Mouse (Mus musculus) stomach, embryonic 16.5 days (tissue): ENCODE measurements around the gene Mybphl. TPM values are rescaled to one million over a fixed set of nuclear protein-coding genes. Genes with fewer than 3 reads are reported as not detected.

Experiments used
- ATAC-seq: fragments of 200-750 bp; cut with Nextera tagmentation; 2 replicates; pipeline ENCODE4 v1.8.0; 2017; ENCODE audit warnings: moderate number of reproducible peaks, moderate TSS enrichment; ENCODE audit not compliant: insufficient read depth, low FRiP score
- H3K27ac ChIP-seq: fragments of 300-500 bp; sonication (generic); 2 replicates; pipeline ENCODE4 v1.5.1; 2014; ENCODE audit warnings: low read length
- H3K27me3 ChIP-seq: fragments of 300-500 bp; sonication (generic); 2 replicates; pipeline ENCODE4 v1.6.1; 2014; ENCODE audit warnings: low read length, control low read depth, mixed read lengths; ENCODE audit not compliant: control insufficient read depth, insufficient read depth
- H3K36me3 ChIP-seq: fragments of 300-500 bp; sonication (generic); 2 replicates; pipeline ENCODE4 v1.6.1; 2014; ENCODE audit warnings: low read length; ENCODE audit not compliant: control insufficient read depth, insufficient read depth
- H3K4me1 ChIP-seq: fragments of 300-500 bp; sonication (generic); 2 replicates; pipeline ENCODE4 v1.6.1; 2014; ENCODE audit warnings: low read length, control low read depth, mixed read lengths; ENCODE audit not compliant: control insufficient read depth, insufficient read depth
- H3K4me2 ChIP-seq: fragments of 300-500 bp; sonication (generic); 2 replicates; pipeline ENCODE4 v1.6.1; 2014; ENCODE audit warnings: low read depth, low read length, mixed read lengths
- H3K4me3 ChIP-seq: fragments of 300-500 bp; sonication (generic); replicated peaks from 2 replicates; pipeline ENCODE4 v1.5.1; 2014; ENCODE audit warnings: mild to moderate bottlenecking, low read length
- H3K9ac ChIP-seq: fragments of 300-500 bp; sonication (generic); 2 replicates; pipeline ENCODE4 v1.6.1; 2014; ENCODE audit warnings: low read length
- H3K9me3 ChIP-seq: fragments of 300-500 bp; sonication (generic); replicated peaks from 2 replicates; pipeline ENCODE4 v1.6.1; 2016; ENCODE audit warnings: low read length, control low read depth; ENCODE audit not compliant: control insufficient read depth
- WGBS: fragments of 180-500 bp; shearing (Covaris S2); extraction: QIAGEN DNeasy Blood & Tissue Kit; methylation state at CpG from one replicate; pipeline ENCODE4 v1.1.7; 2014; 5-methylcytosine and 5-hydroxymethylcytosine counted together
- polyA plus RNA-seq: library from polyadenylated mRNA; unstranded; fragments of >200 nt; fragmentation: Nextera tagmentation; extraction: Ambion mirVana; gene quantifications from 2 replicates; pipeline ENCODE4 v1.2.1, GENCODE M21; 2015

Mybphl gene
- polyA plus RNA-seq, 1 experiment from 2014 or later, result not detected

GRCm38 (mm10) chr3:108424944-108425623 lies 60.4 kb downstream of the Mybphl start:
- Histone ChIP-seq H3K27ac (peak overlapping the region; percentile 58), H3K4me3 (no peak overlapping the region), H3K36me3 (peaks cover 24% of the 10 kb centered on the region), H3K4me1 (peaks cover 21% of the 10 kb centered on the region), H3K9me3 (no peaks in the 10 kb centered on the region), H3K9ac (no peak overlapping the region), H3K27me3 (no peaks in the 10 kb centered on the region), H3K4me2 (no peak overlapping the region)
- ATAC-seq, result no peak
- 79% methylated on average over 7 of the region's 7 CpGs for WGBS

DNA sequence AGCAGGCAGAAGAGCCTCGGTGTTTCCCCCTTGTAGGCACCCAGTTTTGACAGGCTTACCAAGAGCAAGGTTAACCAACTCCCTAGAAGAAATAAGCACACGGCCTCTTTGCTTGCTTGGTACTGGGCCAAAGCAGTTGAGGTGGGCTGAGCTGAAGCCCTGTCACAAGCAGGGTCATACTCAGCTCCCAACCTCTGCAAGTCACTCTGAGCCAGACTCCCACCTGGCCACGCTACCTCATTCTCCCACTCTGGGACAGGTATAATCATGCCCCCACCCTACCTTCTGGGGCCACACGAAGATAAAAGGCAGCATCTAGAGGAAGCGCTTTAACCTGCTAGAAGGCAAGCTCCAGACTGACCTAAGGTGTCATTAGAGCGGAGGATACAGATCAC lies 60.9 kb downstream of the Mybphl start:
- no peak for ATAC-seq
- H3K4me2 ChIP-seq, result no peak overlapping the region
- H3K9ac ChIP-seq, result no peak overlapping the region
- no peaks in the 10 kb centered on the region for H3K9me3 ChIP-seq
- peak overlapping the region; percentile 58; the same call in 1 of the 2 replicates for H3K27ac ChIP-seq
- H3K36me3 ChIP-seq, result peaks cover 24% of the 10 kb centered on the region
- no peaks in the 10 kb centered on the region for H3K27me3 ChIP-seq
- H3K4me3 ChIP-seq, result no peak overlapping the region
- WGBS, result 78% methylated on average over 6 of the region's 6 CpGs
- peaks cover 21% of the 10 kb centered on the region for H3K4me1 ChIP-seq

Other genes starting within 250 kb of the Mybphl start
- gene Gnai3, start 218.8 kb upstream of the Mybphl start, polyA plus RNA-seq, result 177 and 182 TPM in 2 replicates
- gene Gpr61, start 210.0 kb upstream of the Mybphl start, polyA plus RNA-seq, result 0.15 and 0.20 TPM in 2 replicates
- gene Amigo1, start 178.6 kb upstream of the Mybphl start, polyA plus RNA-seq, result 2.4 and 3.1 TPM in 2 replicates
- 4.3 and 4.4 TPM in 2 replicates for gene Cyb561d1, start 163.7 kb upstream of the Mybphl start, polyA plus RNA-seq
- gene Atxn7l2, start 154.0 kb upstream of the Mybphl start, polyA plus RNA-seq, result 11.5 and 12.5 TPM in 2 replicates
- 0.15 and 3.4 TPM in 2 replicates for gene Sypl2, start 138.3 kb upstream of the Mybphl start, polyA plus RNA-seq
- 230 TPM in 2 replicates for gene Psma5, start 108.0 kb upstream of the Mybphl start, polyA plus RNA-seq
- 7.4 and 8.6 TPM in 2 replicates for gene Sort1, start 80.8 kb upstream of the Mybphl start, polyA plus RNA-seq
- 35.6 and 36.7 TPM in 2 replicates for gene Psrc1, start 18.9 kb downstream of the Mybphl start, polyA plus RNA-seq
- 14.4 and 17.4 TPM in 2 replicates for gene Celsr2, start 50.6 kb downstream of the Mybphl start, polyA plus RNA-seq
- gene Sars, start 80.3 kb downstream of the Mybphl start, polyA plus RNA-seq, result 144 and 146 TPM in 2 replicates
- gene 1700013F07Rik, start 169.2 kb downstream of the Mybphl start, polyA plus RNA-seq, result not detected in 2 replicates
- 35.4 and 36.3 TPM in 2 replicates for gene 5330417C22Rik, start 171.6 kb downstream of the Mybphl start, polyA plus RNA-seq
- 45.6 and 47.3 TPM in 2 replicates for gene Tmem167b, start 197.6 kb downstream of the Mybphl start, polyA plus RNA-seq
- 47.1 and 47.7 TPM in 2 replicates for gene Taf13, start 206.8 kb downstream of the Mybphl start, polyA plus RNA-seq
- gene Wdr47, start 226.4 kb downstream of the Mybphl start, polyA plus RNA-seq, result 14.3 and 14.9 TPM in 2 replicates